8 mouse cellular contexts compared by ENCODE assay signal in the genomic region with DNA sequence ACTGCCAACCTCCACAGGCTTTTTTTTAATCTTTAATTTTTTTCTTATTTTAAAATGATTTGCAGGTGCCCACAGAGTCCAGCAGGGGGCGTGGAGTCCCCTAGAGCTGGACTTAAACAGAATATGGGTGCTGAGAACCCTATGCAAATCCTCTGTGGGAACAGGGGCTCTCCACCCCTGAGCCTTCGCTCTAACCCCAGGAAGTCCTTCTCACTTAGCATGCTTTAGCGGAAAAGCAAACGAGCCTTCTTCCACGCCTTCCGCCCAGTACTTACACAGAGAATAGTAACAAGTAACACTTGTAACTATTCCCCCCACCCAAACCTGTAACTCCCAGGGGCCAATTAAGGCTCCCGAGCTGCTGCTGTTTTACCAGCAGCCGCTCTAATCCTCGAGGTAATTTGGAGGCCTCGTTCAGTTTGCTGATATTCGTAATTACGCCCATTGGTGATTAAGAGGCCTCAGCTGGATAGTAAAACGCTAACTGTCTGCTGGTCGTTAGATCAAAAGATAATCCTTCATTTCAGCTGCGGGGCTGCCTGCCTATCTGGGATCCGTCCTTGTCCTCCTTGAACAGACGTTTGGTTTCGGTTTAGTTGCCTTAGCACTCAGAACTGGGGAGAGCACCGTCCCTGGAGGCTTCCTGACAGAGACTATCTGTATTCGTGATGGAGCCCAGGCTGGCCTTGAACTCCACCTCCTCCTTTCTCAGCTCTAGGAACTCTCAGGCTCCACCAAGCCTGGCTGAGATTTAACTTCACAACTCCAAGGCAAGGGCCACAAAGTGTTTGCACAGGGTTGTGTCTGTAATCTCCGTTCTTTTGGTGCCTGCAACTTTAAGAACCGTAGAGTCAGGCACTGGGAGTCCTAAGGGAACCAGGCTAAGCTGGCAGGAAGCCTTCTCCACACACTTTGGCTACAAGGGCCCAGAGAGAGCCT. TPM values are rescaled to one million over a fixed set of nuclear protein-coding genes. Genes with fewer than 3 reads are reported as not detected.
A peak's percentile ranks its signal among the peaks of the same experiment; 100 is the strongest.
DNase-seq lines count a peak whose midpoint lies in the region; ATAC-seq lines count a peak whose summit lies in the region.

No protein-coding gene starts in this region.

- peaks cover 45% of the 10 kb centered on the region for H3K27me3 ChIP-seq in heart, embryonic 10.5 days (ENCODE audit: insufficient read depth, poor library complexity, severe bottlenecking)
- no peaks in the 10 kb centered on the region for H3K27me3 ChIP-seq in liver, embryonic 16.5 days (ENCODE audit: control insufficient read depth, insufficient read depth, low read depth, low read length)

- H3K4me2 ChIP-seq in liver, embryonic 16.5 days (ENCODE audit: low read depth, low read length) = 0 out of 2 replicates have a peak overlapping the region, but pooled peaks have one; percentile 5

- 16% methylated on average over 22 of the region's 22 CpGs for WGBS in heart, embryonic 10.5 days
- WGBS in liver, embryonic 16.5 days (ENCODE audit: insufficient replicate concordance) = 23% methylated on average over 22 of the region's 22 CpGs

- no peaks in the 10 kb centered on the region; the same call in none of the 2 replicates for H3K4me1 ChIP-seq in heart, embryonic 10.5 days
- no peaks in the 10 kb centered on the region; the same call in 1 of the 2 replicates for H3K4me1 ChIP-seq in liver, embryonic 16.5 days (ENCODE audit: control insufficient read depth, low read depth, low read length)

- no peak for ATAC-seq in liver, embryonic 16.5 days (ENCODE audit: low read depth)

- no peaks in the 10 kb centered on the region for H3K36me3 ChIP-seq in heart, embryonic 10.5 days
- H3K36me3 ChIP-seq in liver, embryonic 16.5 days (ENCODE audit: control insufficient read depth, insufficient read depth) = no peaks in the 10 kb centered on the region

- no peak overlapping the region for H3K27ac ChIP-seq in heart, embryonic 10.5 days
- no peak overlapping the region for H3K27ac ChIP-seq in liver, embryonic 16.5 days (ENCODE audit: low read length)

- H3K9me3 ChIP-seq in heart, embryonic 10.5 days = no peaks in the 10 kb centered on the region
- H3K9me3 ChIP-seq in liver, embryonic 16.5 days (replicated peaks; ENCODE audit: control insufficient read depth, low read length) = no peaks in the 10 kb centered on the region

- H3K9ac ChIP-seq in liver, embryonic 16.5 days (ENCODE audit: low read depth, low read length) = no peak overlapping the region

- DNase-seq in cerebellum, postnatal 10 days = peak; percentile 40 to 49
- no peak for DNase-seq in cerebellum, adult 9-10 months
- DNase-seq in ovary, postnatal 36 days (ENCODE audit: low spot score) = peak; percentile 42
- DNase-seq in ovary, postnatal 10 days (ENCODE audit: low spot score) = no peak
- DNase-seq in heart, embryonic 10.5 days (ENCODE audit: low spot score) = no peak
- no peak for DNase-seq in frontal cortex, postnatal 25 days (ENCODE audit: low spot score in 2 of 2)
- DNase-seq in left cerebral cortex, adult 11 months (ENCODE audit: low spot score) = no peak

- peak overlapping the region; percentile 27 for H3K4me3 ChIP-seq in heart, embryonic 10.5 days
- 0 out of 2 replicates have a peak overlapping the region, but pooled peaks have one; percentile 11 for H3K4me3 ChIP-seq in liver, embryonic 16.5 days (ENCODE audit: low read depth, low read length)

RNA-seq across cellular contexts. Expression of gene Myo1h, which starts 8.0 kb away (rescaled TPM):
- 0.71 and 0.82 TPM in 2 replicates for polyA plus RNA-seq in heart, embryonic 10.5 days (2016; fragmentation: Nextera tagmentation; extraction: Ambion mirVana)
- polyA plus RNA-seq in liver, embryonic 16.5 days (2015; fragmentation: Nextera tagmentation; extraction: Ambion mirVana) = 0.56 and 0.98 TPM in 2 replicates

RNA-seq across cellular contexts. Expression of gene Foxn4, which starts 23.4 kb away (rescaled TPM):
- polyA plus RNA-seq in heart, embryonic 10.5 days (2016; fragmentation: Nextera tagmentation; extraction: Ambion mirVana) = not detected in 2 replicates
- not detected in 2 replicates for polyA plus RNA-seq in liver, embryonic 16.5 days (2015; fragmentation: Nextera tagmentation; extraction: Ambion mirVana)

Comparison
In these comparisons a context has a peak if more than half of its experiments do, and no peak if none do; other contexts are left out.
1. DNase-seq: peak in cerebellum, postnatal 10 days (2 of 2) and ovary, postnatal 36 days (single experiment); none in cerebellum, adult 9-10 months (single experiment), ovary, postnatal 10 days (single experiment), heart, embryonic 10.5 days (single experiment), frontal cortex, postnatal 25 days (0 of 2) and left cerebral cortex, adult 11 months (single experiment).